17 mouse cellular contexts compared by ENCODE assay signal in genomic region chr17:63973806-63974205, GRCm38 (mm10).
DNase-seq lines count a peak whose midpoint lies in the region; ATAC-seq lines count a peak whose summit lies in the region.
"Had no signal": no experiment of that assay in that cellular context is flagged by ENCODE, and none has a peak within 500 bp of the region (broad histone marks: within the 10 kb centered on the region; RNA-seq: fewer than 3 reads in every experiment).

No protein-coding gene starts in this region.

- no peaks in the 10 kb centered on the region for H3K9me3 ChIP-seq in midbrain, embryonic 11.5 days (ENCODE audit: control insufficient read depth, low read length)
- no peaks in the 10 kb centered on the region for H3K9me3 ChIP-seq in midbrain, embryonic 10.5 days (replicated peaks)
- H3K9me3 ChIP-seq in liver, embryonic 12.5 days (replicated peaks) = no peaks in the 10 kb centered on the region
- H3K9me3 ChIP-seq: limb, embryonic 13.5 days; lung, embryonic 15.5 days; neural tube, embryonic 13.5 days had no signal

- no peak overlapping the region for H3K4me2 ChIP-seq in midbrain, embryonic 11.5 days
- peak overlapping the region; percentile 15 for H3K4me2 ChIP-seq in liver, embryonic 12.5 days
- H3K4me2 ChIP-seq: limb, embryonic 13.5 days; lung, embryonic 15.5 days; neural tube, embryonic 13.5 days had no signal

- ATAC-seq in midbrain, embryonic 11.5 days (ENCODE audit: low FRiP score) = no peak
- ATAC-seq in liver, embryonic 12.5 days = peak; percentile 92
- ATAC-seq in megakaryocyte-erythroid progenitor cell, adult 5-6 weeks (replicated peaks; ENCODE audit: low FRiP score, low TSS enrichment, poor library complexity, severe bottlenecking) = peak; percentile 62
- ATAC-seq: forebrain, embryonic 14.5 days had no signal

- DNase-seq in midbrain, embryonic 11.5 days (ENCODE audit: low spot score, missing footprints) = peak; percentile 4
- DNase-seq in midbrain, embryonic 10.5 days (ENCODE audit: low spot score) = no peak
- no peak for DNase-seq in heart, adult 8-10 months (ENCODE audit: low spot score)
- no peak for DNase-seq in layer of hippocampus, postnatal 14 days (ENCODE audit: low spot score in 2 of 2)
- no peak for DNase-seq in thymus, postnatal 25 days
- DNase-seq: cerebellum, adult 9-10 months; gastrocnemius, postnatal 25 days; midbrain, embryonic 14.5 days had no signal

- H3K36me3 ChIP-seq in midbrain, embryonic 11.5 days (ENCODE audit: control insufficient read depth, insufficient read depth, low read length) = no peaks in the 10 kb centered on the region
- no peaks in the 10 kb centered on the region for H3K36me3 ChIP-seq in midbrain, embryonic 10.5 days
- H3K36me3 ChIP-seq in liver, embryonic 12.5 days = no peaks in the 10 kb centered on the region
- H3K36me3 ChIP-seq: lung, embryonic 15.5 days had no signal

- H3K4me1 ChIP-seq in midbrain, embryonic 11.5 days (ENCODE audit: control insufficient read depth, insufficient read depth, low read length) = no peaks in the 10 kb centered on the region
- H3K4me1 ChIP-seq in midbrain, embryonic 10.5 days = no peaks in the 10 kb centered on the region
- H3K4me1 ChIP-seq in liver, embryonic 12.5 days = peaks cover 78% of the 10 kb centered on the region
- H3K4me1 ChIP-seq: limb, embryonic 13.5 days; neural tube, embryonic 13.5 days had no signal

- no peak overlapping the region for H3K27ac ChIP-seq in midbrain, embryonic 11.5 days (ENCODE audit: low read depth, low read length)
- H3K27ac ChIP-seq in midbrain, embryonic 10.5 days (replicated peaks) = no peak overlapping the region
- H3K27ac ChIP-seq in liver, embryonic 12.5 days = peak overlapping the region; percentile 79
- H3K27ac ChIP-seq: limb, embryonic 13.5 days; lung, embryonic 15.5 days; macrophage; neural tube, embryonic 13.5 days had no signal

- H3K9ac ChIP-seq in midbrain, embryonic 11.5 days (ENCODE audit: low read length) = no peak overlapping the region
- H3K9ac ChIP-seq in liver, embryonic 12.5 days = no peak overlapping the region
- H3K9ac ChIP-seq: limb, embryonic 13.5 days; lung, embryonic 15.5 days; neural tube, embryonic 13.5 days had no signal

- no peak overlapping the region for H3K4me3 ChIP-seq in midbrain, embryonic 11.5 days (ENCODE audit: low read depth, low read length)
- no peak overlapping the region for H3K4me3 ChIP-seq in midbrain, embryonic 10.5 days
- no peak overlapping the region for H3K4me3 ChIP-seq in liver, embryonic 12.5 days
- H3K4me3 ChIP-seq: erythroblast, embryonic 14.5 days; limb, embryonic 13.5 days; lung, embryonic 15.5 days; neural tube, embryonic 13.5 days had no signal

- WGBS in midbrain, embryonic 11.5 days = 74% methylated on average over 5 of the region's 5 CpGs
- 76% methylated on average over 5 of the region's 5 CpGs for WGBS in midbrain, embryonic 10.5 days
- 12% methylated on average over 5 of the region's 5 CpGs for WGBS in liver, embryonic 12.5 days (ENCODE audit: insufficient replicate concordance)

- no peaks in the 10 kb centered on the region for H3K27me3 ChIP-seq in midbrain, embryonic 11.5 days (ENCODE audit: control insufficient read depth, insufficient read depth, low read length)
- no peaks in the 10 kb centered on the region for H3K27me3 ChIP-seq in midbrain, embryonic 10.5 days (ENCODE audit: low read depth, poor library complexity, severe bottlenecking)
- H3K27me3 ChIP-seq in liver, embryonic 12.5 days (replicated peaks) = no peaks in the 10 kb centered on the region
- H3K27me3 ChIP-seq: CH12.LX; limb, embryonic 13.5 days; lung, embryonic 15.5 days; neural tube, embryonic 13.5 days had no signal
